Mouse (Mus musculus): ENCODE results near the gene Tpp2. TPM values are rescaled to one million over a fixed set of nuclear protein-coding genes. Genes with fewer than 3 reads are reported as not detected.
"Not testable (repeated sequence)": the region's sequence is repeated elsewhere in the genome, so short reads cannot be mapped to it uniquely, and the experiment has no call there.

Tpp2 gene
- total RNA-seq (2014; rRNA removed) (26.4 and 28.5 TPM in 2 replicates), polyA plus RNA-seq (2015; fragmentation: Nextera tagmentation; extraction: Ambion mirVana) (46.2 and 49.8 TPM in 2 replicates)

- no peaks in the 10 kb centered on the region for H3K36me3 ChIP-seq (ENCODE audit: insufficient read depth, low read length)
Observed at GRCm38 (mm10) chr1:43933488-43934415, at the start of gene Tpp2. Tpp2 (plus strand) TSS chr1:43933647.

GRCm38 (mm10) chr1:43888358-43888757 is 45.1 kb upstream of the Tpp2 start:
- H3K27me3 ChIP-seq (ENCODE audit: insufficient read depth, low read length); H3K9ac ChIP-seq (replicated peaks; ENCODE audit: low read length); H3K27ac ChIP-seq; H3K4me1 ChIP-seq (ENCODE audit: insufficient read depth, low read length); H3K4me3 ChIP-seq (ENCODE audit: low read length); H3K4me2 ChIP-seq (ENCODE audit: low read depth, low read length); H3K36me3 ChIP-seq (ENCODE audit: insufficient read depth, low read length); H3K9me3 ChIP-seq (ENCODE audit: low read length): not testable (repeated sequence)
- WGBS, result 89% methylated on average over 11 of the region's 11 CpGs
- DNase-seq (ENCODE audit: low spot score), result peak; percentile 7
- peak; percentile 49; the same call in 1 of the 2 replicates for ATAC-seq

More at GRCm38 (mm10) chr1:43933488-43934415, at the start of gene Tpp2:
- ATAC-seq, result peak; percentile 100
- under 1% methylated on average over 81 of the region's 81 CpGs for WGBS
- H3K4me3 ChIP-seq (ENCODE audit: low read length), result peak within 1 kb of the TSS; percentile 100
- peak; percentile 99 for DNase-seq (ENCODE audit: low spot score)
- no peak for TF ChIP-seq CTCF (IDR thresholded peaks at IDR 0.05; ENCODE audit: low read depth)
- peak within 1 kb of the TSS; percentile 73 for H3K4me2 ChIP-seq (ENCODE audit: low read depth, low read length)
- peaks cover 8% of the 10 kb centered on the region; the same call in 1 of the 2 replicates for H3K4me1 ChIP-seq (ENCODE audit: insufficient read depth, low read length)
- H3K9ac ChIP-seq (replicated peaks; ENCODE audit: low read length), result peak within 1 kb of the TSS; percentile 98
- no peaks in the 10 kb centered on the region for H3K27me3 ChIP-seq (ENCODE audit: insufficient read depth, low read length)
- H3K27ac ChIP-seq, result peak within 1 kb of the TSS; percentile 92
- no peaks in the 10 kb centered on the region for H3K9me3 ChIP-seq (ENCODE audit: low read length)

GRCm38 (mm10) chr1:43895742-43896141 is 37.7 kb upstream of the Tpp2 start:
- Histone ChIP-seq H3K27me3 (ENCODE audit: insufficient read depth, low read length) (no peaks in the 10 kb centered on the region), H3K9ac (replicated peaks; ENCODE audit: low read length) (no peak overlapping the region), H3K4me2 (ENCODE audit: low read depth, low read length) (no peak overlapping the region), H3K9me3 (ENCODE audit: low read length) (no peaks in the 10 kb centered on the region), H3K27ac (no peak overlapping the region), H3K4me1 (ENCODE audit: insufficient read depth, low read length) (no peaks in the 10 kb centered on the region), H3K4me3 (ENCODE audit: low read length) (no peak overlapping the region), H3K36me3 (ENCODE audit: insufficient read depth, low read length) (no peaks in the 10 kb centered on the region)
- TF ChIP-seq CTCF (IDR thresholded peaks at IDR 0.05; ENCODE audit: low read depth), result no peak
- no peak for ATAC-seq
- no peak for DNase-seq (ENCODE audit: low spot score)

GRCm38 (mm10) chr1:43897131-43897530 is 36.3 kb upstream of the Tpp2 start:
- no peak for DNase-seq (ENCODE audit: low spot score)
- no peak overlapping the region for H3K4me2 ChIP-seq (ENCODE audit: low read depth, low read length)
- 75% methylated on average over 2 of the region's 2 CpGs for WGBS
- H3K4me1 ChIP-seq (ENCODE audit: insufficient read depth, low read length), result no peaks in the 10 kb centered on the region
- no peaks in the 10 kb centered on the region for H3K27me3 ChIP-seq (ENCODE audit: insufficient read depth, low read length)
- ATAC-seq, result no peak
- TF ChIP-seq CTCF (IDR thresholded peaks at IDR 0.05; ENCODE audit: low read depth), result no peak
- H3K4me3 ChIP-seq (ENCODE audit: low read length), result no peak overlapping the region
- H3K27ac ChIP-seq, result no peak overlapping the region
- no peak overlapping the region for H3K9ac ChIP-seq (replicated peaks; ENCODE audit: low read length)
- no peaks in the 10 kb centered on the region for H3K9me3 ChIP-seq (ENCODE audit: low read length)
- no peaks in the 10 kb centered on the region for H3K36me3 ChIP-seq (ENCODE audit: insufficient read depth, low read length)

GRCm38 (mm10) chr1:43897987-43898386 is 35.5 kb upstream of the Tpp2 start:
- Histone ChIP-seq H3K9me3 (ENCODE audit: low read length) (no peaks in the 10 kb centered on the region), H3K4me1 (ENCODE audit: insufficient read depth, low read length) (no peaks in the 10 kb centered on the region), H3K27ac (no peak overlapping the region), H3K4me3 (ENCODE audit: low read length) (no peak overlapping the region), H3K4me2 (ENCODE audit: low read depth, low read length) (no peak overlapping the region), H3K27me3 (ENCODE audit: insufficient read depth, low read length) (no peaks in the 10 kb centered on the region), H3K9ac (replicated peaks; ENCODE audit: low read length) (no peak overlapping the region), H3K36me3 (ENCODE audit: insufficient read depth, low read length) (no peaks in the 10 kb centered on the region)
- WGBS, result 84% methylated on average over 18 of the region's 18 CpGs
- ATAC-seq (no peak), DNase-seq (ENCODE audit: low spot score) (no peak)
- TF ChIP-seq CTCF (IDR thresholded peaks at IDR 0.05; ENCODE audit: low read depth), result no peak

- no peaks in the 10 kb centered on the region for H3K36me3 ChIP-seq (ENCODE audit: insufficient read depth, low read length)
- ATAC-seq (peak; percentile 89), DNase-seq (ENCODE audit: low spot score) (peak; percentile 91)
- 0 out of 2 replicates have a peak overlapping the region, but pooled peaks have one; percentile 19 for H3K9ac ChIP-seq (replicated peaks; ENCODE audit: low read length)
- peak; percentile 94 for TF ChIP-seq CTCF (IDR thresholded peaks at IDR 0.05; ENCODE audit: low read depth)
- peak overlapping the region; percentile 19 for H3K4me3 ChIP-seq (ENCODE audit: low read length)
- H3K27ac ChIP-seq, result no peak overlapping the region
- peak overlapping the region; percentile 59 for H3K4me2 ChIP-seq (ENCODE audit: low read depth, low read length)
- H3K4me1 ChIP-seq (ENCODE audit: insufficient read depth, low read length), result no peaks in the 10 kb centered on the region
- no peaks in the 10 kb centered on the region for H3K27me3 ChIP-seq (ENCODE audit: insufficient read depth, low read length)
- no peaks in the 10 kb centered on the region for H3K9me3 ChIP-seq (ENCODE audit: low read length)
- WGBS, result 10% methylated on average over 18 of the region's 18 CpGs
Observed at GRCm38 (mm10) chr1:43898991-43899714, 34.3 kb upstream of the Tpp2 start.
